38 mouse cellular contexts compared by ENCODE assay signal in the genomic region with DNA sequence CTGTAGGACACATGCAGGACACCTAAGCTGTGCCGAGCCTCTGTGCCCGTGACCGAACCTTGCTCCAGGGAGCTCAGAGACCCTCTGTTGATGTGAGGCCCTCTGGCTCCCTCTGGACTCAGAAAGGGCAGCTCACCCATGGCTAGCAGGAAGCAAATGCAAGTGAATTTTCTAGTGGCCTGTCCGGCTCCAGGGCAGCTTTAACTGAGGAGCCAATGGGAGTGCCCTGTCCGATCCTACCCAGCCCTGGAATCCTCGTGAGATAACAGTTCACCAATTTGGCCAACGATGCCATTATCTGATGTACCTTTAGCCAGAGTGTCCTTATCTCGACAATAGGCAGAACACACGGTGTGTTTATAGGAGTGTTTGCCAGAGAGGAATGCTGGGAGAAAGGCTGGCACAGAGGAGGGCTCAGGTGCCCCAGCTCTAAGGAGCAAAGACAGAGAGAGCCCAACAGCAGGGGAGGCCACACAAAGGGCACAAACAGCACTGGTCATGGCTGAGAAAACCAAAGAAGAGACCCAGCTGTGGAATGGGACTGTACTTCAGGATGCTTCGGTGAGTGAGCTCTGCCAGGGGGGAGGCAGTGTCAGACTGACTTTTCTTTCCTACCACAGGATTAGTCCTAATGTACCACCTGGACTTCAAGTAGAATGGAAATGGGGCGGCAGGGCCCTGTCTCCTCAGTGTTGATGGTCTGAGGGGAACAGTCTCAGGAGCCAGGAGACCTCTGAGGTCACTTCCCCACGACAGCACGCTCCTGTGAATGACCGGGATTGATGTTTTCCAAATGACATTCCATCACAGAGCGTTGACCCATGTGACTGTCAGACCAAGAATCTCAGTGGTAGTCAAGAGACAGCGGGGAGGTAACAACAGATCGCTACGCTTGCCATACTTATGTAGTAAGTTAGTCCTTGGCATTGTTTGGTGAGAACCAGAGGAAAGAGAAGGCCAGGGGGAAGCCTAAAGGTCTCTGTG. TPM values are rescaled to one million over a fixed set of nuclear protein-coding genes. Genes with fewer than 3 reads are reported as not detected.
A peak's percentile ranks its signal among the peaks of the same experiment; 100 is the strongest.
DNase-seq lines count a peak whose midpoint lies in the region; ATAC-seq and TF ChIP-seq lines count a peak whose summit lies in the region.
"Had no signal": no experiment of that assay in that cellular context is flagged by ENCODE, and none has a peak within 500 bp of the region (broad histone marks: within the 10 kb centered on the region; RNA-seq: fewer than 3 reads in every experiment).

A gene (minus strand): TSS at position 278 of the 984 bp plus-strand sequence.

- no peak within 1 kb of the TSS for H3K27ac ChIP-seq in kidney, embryonic 16.5 days (ENCODE audit: low read length)
- no peak within 1 kb of the TSS for H3K27ac ChIP-seq in lung, embryonic 14.5 days (ENCODE audit: low read depth)
- H3K27ac ChIP-seq: embryonic facial prominence, embryonic 13.5 days; forebrain, embryonic 12.5 days; hindbrain, embryonic 10.5 days; hindbrain, embryonic 15.5 days; layer of hippocampus, adult 2 months; limb, embryonic 15.5 days had no signal

- H3K36me3 ChIP-seq in kidney, embryonic 16.5 days (ENCODE audit: insufficient read depth, low read length) = no peaks in the 10 kb centered on the region
- no peaks in the 10 kb centered on the region for H3K36me3 ChIP-seq in lung, embryonic 14.5 days (ENCODE audit: insufficient read depth)
- H3K36me3 ChIP-seq: embryonic facial prominence, embryonic 13.5 days; forebrain, embryonic 12.5 days; hindbrain, embryonic 10.5 days; hindbrain, embryonic 15.5 days; limb, embryonic 15.5 days had no signal

- no peak within 1 kb of the TSS for H3K4me3 ChIP-seq in kidney, embryonic 16.5 days (ENCODE audit: low read length)
- H3K4me3 ChIP-seq in lung, embryonic 14.5 days (ENCODE audit: low read depth, low read length) = no peak within 1 kb of the TSS
- H3K4me3 ChIP-seq: embryonic facial prominence, embryonic 13.5 days; erythroblast, embryonic 14.5 days; forebrain, embryonic 12.5 days; hindbrain, embryonic 10.5 days; hindbrain, embryonic 15.5 days; layer of hippocampus, adult 2 months; limb, embryonic 15.5 days had no signal

- H3K27me3 ChIP-seq in kidney, embryonic 16.5 days (ENCODE audit: insufficient read depth, low read length) = no peaks in the 10 kb centered on the region
- no peaks in the 10 kb centered on the region for H3K27me3 ChIP-seq in lung, embryonic 14.5 days (ENCODE audit: insufficient read depth, low read length)
- H3K27me3 ChIP-seq: embryonic facial prominence, embryonic 13.5 days; forebrain, embryonic 12.5 days; hindbrain, embryonic 15.5 days had no signal

- 0 out of 2 replicates have a peak, but pooled peaks have one; percentile 8 for TF ChIP-seq CTCF in lung, embryonic 14.5 days (IDR thresholded peaks at IDR 0.05; ENCODE audit: low read depth)

- WGBS in kidney, embryonic 16.5 days = 70% methylated on average over 18 of the region's 18 CpGs
- 65% methylated on average over 18 of the region's 18 CpGs for WGBS in lung, embryonic 14.5 days

- H3K9ac ChIP-seq in kidney, embryonic 16.5 days (replicated peaks; ENCODE audit: low read length) = no peak within 1 kb of the TSS
- no peak within 1 kb of the TSS for H3K9ac ChIP-seq in lung, embryonic 14.5 days
- H3K9ac ChIP-seq: embryonic facial prominence, embryonic 13.5 days; forebrain, embryonic 12.5 days; hindbrain, embryonic 15.5 days; limb, embryonic 15.5 days had no signal

- peak; percentile 24; the same call in 1 of the 2 replicates for ATAC-seq in kidney, embryonic 16.5 days (ENCODE audit: low FRiP score, low TSS enrichment)
- ATAC-seq in lung, embryonic 14.5 days (ENCODE audit: insufficient read depth) = no peak
- no peak for ATAC-seq in megakaryocyte, adult 5-6 weeks (ENCODE audit: poor library complexity, severe bottlenecking)
- ATAC-seq: activated CD4-positive, CD25-positive, alpha-beta regulatory T cell, adult 4 months; inflammation-experienced regulatory T-cells, adult 6 months; midbrain, embryonic 16.5 days had no signal

- DNase-seq in adrenal gland, postnatal 14 days = no peak
- no peak for DNase-seq in adrenal gland, adult 8-10 months
- no peak for DNase-seq in kidney, adult 11 months
- DNase-seq in lung, embryonic 14.5 days = no peak
- DNase-seq in lung, postnatal 25 days (ENCODE audit: low spot score) = no peak
- DNase-seq in layer of hippocampus, postnatal 10 days (ENCODE audit: low spot score in 2 of 2) = no peak
- DNase-seq: adrenal gland, postnatal 10 days; cerebellum, adult 11-12 months; cerebellum, adult 9-11 months; embryo, embryonic 11 days; gastrocnemius, postnatal 14 days; heart, postnatal 14 days; kidney, postnatal 14 days; layer of hippocampus, postnatal 36 days; left cerebral cortex, postnatal 4 days; lung, adult 2 months; lung, postnatal 14 days; right cerebral cortex, adult 18-20 months; thymus, adult 2 months; thymus, postnatal 36 days had no signal

- peaks cover 14% of the 10 kb centered on the region for H3K4me1 ChIP-seq in kidney, embryonic 16.5 days (ENCODE audit: insufficient read depth, low read length)
- no peaks in the 10 kb centered on the region for H3K4me1 ChIP-seq in lung, embryonic 14.5 days (ENCODE audit: insufficient read depth)
- H3K4me1 ChIP-seq: forebrain, embryonic 12.5 days; hindbrain, embryonic 15.5 days had no signal

- H3K4me2 ChIP-seq in kidney, embryonic 16.5 days (replicated peaks; ENCODE audit: low read depth, low read length) = no peak within 1 kb of the TSS
- H3K4me2 ChIP-seq in lung, embryonic 14.5 days = no peak within 1 kb of the TSS
- H3K4me2 ChIP-seq: embryonic facial prominence, embryonic 13.5 days; forebrain, embryonic 12.5 days; hindbrain, embryonic 15.5 days; limb, embryonic 15.5 days; midbrain, embryonic 11.5 days had no signal

- H3K9me3 ChIP-seq in kidney, embryonic 16.5 days (ENCODE audit: low read length) = no peaks in the 10 kb centered on the region
- no peaks in the 10 kb centered on the region for H3K9me3 ChIP-seq in lung, embryonic 14.5 days (ENCODE audit: low read depth, low read length)
- H3K9me3 ChIP-seq: embryonic facial prominence, embryonic 13.5 days; forebrain, embryonic 12.5 days; hindbrain, embryonic 10.5 days; hindbrain, embryonic 15.5 days; limb, embryonic 15.5 days had no signal

RNA-seq across cellular contexts. Expression of the gene that starts here (rescaled TPM):
- total RNA-seq in adrenal gland, postnatal 14 days (2021) = 1.3 and 22.2 TPM in 2 replicates
- total RNA-seq in adrenal gland, adult 8-10 months (2022) = under 1 TPM in 1 of 4 experiments, not detected in 3; 0.21 TPM
- polyA plus RNA-seq in kidney, embryonic 16.5 days (2015; fragmentation: Nextera tagmentation; extraction: Ambion mirVana) = 3.7 TPM in 2 replicates
- polyA plus RNA-seq in lung, embryonic 14.5 days (2014; fragmentation: Nextera tagmentation; extraction: Ambion mirVana) = 0.57 and 0.70 TPM in 2 replicates
- not detected in 2 replicates for total RNA-seq in megakaryocyte, adult 5-6 weeks (2015)
- total RNA-seq in megakaryocyte, adult 5-6 weeks (2017) = 0.16 TPM in 1 of 2 replicates, not detected in the other
- not detected for total RNA-seq in layer of hippocampus, postnatal 10 days (2021)
- total RNA-seq: CH12.LX; gastrocnemius, postnatal 14 days; granulocyte monocyte progenitor cell, adult 5-6 weeks; heart, postnatal 14 days; layer of hippocampus, adult 2 months; layer of hippocampus, postnatal 36 days; megakaryocyte progenitor cell, adult 5-6 weeks; neutrophil, adult 5-6 weeks had no signal
- polyA plus RNA-seq: activated CD4-positive, CD25-positive, alpha-beta regulatory T cell, adult 4 months; C2C12; erythroblast, embryonic 14.5 days had no signal
